Mouse (Mus musculus) cerebellum, postnatal 36 days (tissue): ENCODE results near the gene Gm37240.
A peak's percentile ranks its signal among the peaks of the same experiment; 100 is the strongest.

ENCODE experiments used
- DNase-seq, 2 experiments: peaks; one replicate each; pipeline ENCODE4 v3.0.0; 2021 to 2022; ENCODE audit warnings: mixed read lengths in 2 of 2

Gene Gm37240

GRCm38 (mm10) chr3:84536987-84537386, 1350.3 kb downstream of the Gm37240 start:
- DNase-seq = no peak

- no peak for DNase-seq
These were observed 1354.1 kb downstream of the Gm37240 start for GRCm38 (mm10) chr3:84533227-84533626.

- DNase-seq = peak; percentile 40 to 44
These were observed 1358.3 kb downstream of the Gm37240 start for GRCm38 (mm10) chr3:84529021-84529420.

GRCm38 (mm10) chr3:84524952-84525351, 1362.4 kb downstream of the Gm37240 start:
- DNase-seq = no peak

GRCm38 (mm10) chr3:84516163-84516562, 1371.2 kb downstream of the Gm37240 start:
- no peak for DNase-seq

GRCm38 (mm10) chr3:84512774-84513515, 1374.4 kb downstream of the Gm37240 start:
- no peak for DNase-seq

- DNase-seq = no peak
These were observed 1382.1 kb downstream of the Gm37240 start for GRCm38 (mm10) chr3:84505193-84505592.

- no peak for DNase-seq
These were observed 1383.0 kb downstream of the Gm37240 start for GRCm38 (mm10) chr3:84504291-84504690.

GRCm38 (mm10) chr3:84502101-84502500, 1385.2 kb downstream of the Gm37240 start:
- no peak for DNase-seq

GRCm38 (mm10) chr3:84500491-84500890, 1386.8 kb downstream of the Gm37240 start:
- no peak for DNase-seq

- no peak for DNase-seq
These were observed 1389.6 kb downstream of the Gm37240 start for GRCm38 (mm10) chr3:84497718-84498117.

- no peak for DNase-seq
These were observed 1394.7 kb downstream of the Gm37240 start for GRCm38 (mm10) chr3:84492657-84493056.

GRCm38 (mm10) chr3:84492148-84492547, 1395.2 kb downstream of the Gm37240 start:
- no peak for DNase-seq

GRCm38 (mm10) chr3:84488716-84489115, 1398.6 kb downstream of the Gm37240 start:
- DNase-seq = no peak

- DNase-seq = no peak
These were observed 1402.4 kb downstream of the Gm37240 start for GRCm38 (mm10) chr3:84484891-84485290.

GRCm38 (mm10) chr3:84484333-84484732, 1403.0 kb downstream of the Gm37240 start:
- no peak for DNase-seq

GRCm38 (mm10) chr3:84482121-84482520, 1405.2 kb downstream of the Gm37240 start:
- DNase-seq = no peak

GRCm38 (mm10) chr3:84481104-84481503, 1406.2 kb downstream of the Gm37240 start:
- DNase-seq = peak in 1 of 2 experiments; percentile 24

- peak; percentile 61 to 69 for DNase-seq
These were observed 1407.1 kb downstream of the Gm37240 start, which contains the start of gene Fhdc1 for GRCm38 (mm10) chr3:84480006-84480897. Gene Fhdc1 (minus strand): TSS chr3:84480429.

- DNase-seq = peak; percentile 30 to 44
These were observed 1407.9 kb downstream of the Gm37240 start for GRCm38 (mm10) chr3:84479293-84480005.

GRCm38 (mm10) chr3:84478896-84479292, 1408.4 kb downstream of the Gm37240 start:
- no peak for DNase-seq

- no peak for DNase-seq
These were observed 1409.1 kb downstream of the Gm37240 start for GRCm38 (mm10) chr3:84478195-84478594.

GRCm38 (mm10) chr3:84477498-84477897, 1409.8 kb downstream of the Gm37240 start:
- no peak for DNase-seq
